ENCODE assay signal across 21 mouse cellular contexts in the genomic region with DNA sequence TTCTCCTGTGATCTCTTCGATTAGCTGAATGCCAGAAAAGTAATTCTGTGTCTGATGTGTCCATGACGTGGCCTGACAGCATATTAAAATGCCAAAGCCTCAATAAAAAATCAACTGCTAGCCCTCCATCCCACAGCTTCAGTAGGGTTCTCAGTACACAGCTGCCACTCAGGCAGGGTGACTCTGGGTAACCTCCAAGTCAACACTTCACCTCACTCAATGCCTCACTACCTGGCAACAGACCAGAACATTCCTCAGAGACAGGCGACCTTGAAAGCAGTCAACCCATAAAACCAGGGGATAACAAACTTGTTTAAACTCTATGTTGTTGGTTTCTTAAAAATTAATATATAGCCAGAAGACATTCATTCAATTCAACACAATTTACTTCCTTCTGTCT. TPM values are rescaled to one million over a fixed set of nuclear protein-coding genes. Genes with fewer than 3 reads are reported as not detected.
DNase-seq lines count a peak whose midpoint lies in the region; ATAC-seq and TF ChIP-seq lines count a peak whose summit lies in the region.
"Had no signal": no experiment of that assay in that cellular context is flagged by ENCODE, and none has a peak within 500 bp of the region (broad histone marks: within the 10 kb centered on the region; RNA-seq: fewer than 3 reads in every experiment).

No protein-coding gene starts in this region.

- H3K4me3 ChIP-seq in heart, embryonic 15.5 days: no peak overlapping the region
- H3K4me3 ChIP-seq in heart, embryonic 11.5 days (ENCODE audit: low read depth, low read length): no peak overlapping the region
- H3K4me3 ChIP-seq in C2C12 (ENCODE audit: insufficient read depth, poor library complexity, severe bottlenecking): no peak overlapping the region
- H3K4me3 ChIP-seq in kidney, embryonic 14.5 days (ENCODE audit: low read length): no peak overlapping the region
- H3K4me3 ChIP-seq in embryonic facial prominence, embryonic 10.5 days: no peak overlapping the region
- H3K4me3 ChIP-seq: embryonic facial prominence, embryonic 13.5 days; forebrain, embryonic 12.5 days; hindbrain, embryonic 12.5 days; limb, embryonic 15.5 days; lung, embryonic 15.5 days had no signal

- H3ac ChIP-seq in C2C12 (ENCODE audit: control insufficient read depth, insufficient read length, low read depth): no peak overlapping the region

- peak; percentile 40 for DNase-seq in 3T3-L1 (ENCODE audit: low read depth, low spot score)
- DNase-seq in layer of hippocampus, adult 9-10 months (ENCODE audit: low spot score): no peak
- DNase-seq in embryonic facial prominence, embryonic 10.5 days (ENCODE audit: low spot score): no peak
- no peak for DNase-seq in right cerebral cortex, adult 18-20 months
- DNase-seq: cerebellum, adult 18-20 months; gastrocnemius, postnatal 25 days; right cerebral cortex, postnatal 14 days; thymus, postnatal 36 days had no signal

- no peak overlapping the region for H3K9ac ChIP-seq in heart, embryonic 15.5 days
- no peak overlapping the region for H3K9ac ChIP-seq in heart, embryonic 11.5 days (ENCODE audit: low read depth, low read length)
- no peak overlapping the region for H3K9ac ChIP-seq in kidney, embryonic 14.5 days (ENCODE audit: low read depth, low read length)
- H3K9ac ChIP-seq: embryonic facial prominence, embryonic 13.5 days; forebrain, embryonic 12.5 days; hindbrain, embryonic 12.5 days; limb, embryonic 15.5 days; lung, embryonic 15.5 days had no signal

- H3K79me3 ChIP-seq in C2C12 (ENCODE audit: low read depth): no peaks in the 10 kb centered on the region

- 0 out of 2 replicates have a peak overlapping the region, but pooled peaks have one; percentile 6 for H3K27ac ChIP-seq in heart, embryonic 15.5 days
- no peak overlapping the region for H3K27ac ChIP-seq in heart, embryonic 11.5 days (ENCODE audit: low read depth, low read length)
- H3K27ac ChIP-seq in kidney, embryonic 14.5 days (ENCODE audit: low read depth, low read length): no peak overlapping the region
- H3K27ac ChIP-seq in embryonic facial prominence, embryonic 10.5 days (replicated peaks): no peak overlapping the region
- H3K27ac ChIP-seq: embryonic facial prominence, embryonic 13.5 days; forebrain, embryonic 12.5 days; hindbrain, embryonic 12.5 days; limb, embryonic 15.5 days; lung, embryonic 15.5 days had no signal

- ATAC-seq in heart, embryonic 15.5 days (replicated peaks; ENCODE audit: insufficient number of reproducible peaks, insufficient read depth, low FRiP score, low read depth): peak; percentile 67; the same call in 1 of the 2 replicates
- ATAC-seq in heart, embryonic 11.5 days (replicated peaks; ENCODE audit: insufficient number of reproducible peaks, low FRiP score, low TSS enrichment): no peak
- peak; percentile 72; the same call in 1 of the 2 replicates for ATAC-seq in kidney, embryonic 14.5 days (ENCODE audit: low FRiP score, low TSS enrichment)

- 36% methylated on average over 3 of the region's 3 CpGs for WGBS in heart, embryonic 15.5 days
- 59% methylated on average over 3 of the region's 3 CpGs for WGBS in heart, embryonic 11.5 days (ENCODE audit: insufficient replicate concordance)
- WGBS in kidney, embryonic 14.5 days: 41% methylated on average over 3 of the region's 3 CpGs
- WGBS in embryonic facial prominence, embryonic 10.5 days: 76% methylated on average over 3 of the region's 3 CpGs

- no peaks in the 10 kb centered on the region for H3K27me3 ChIP-seq in heart, embryonic 15.5 days
- no peaks in the 10 kb centered on the region for H3K27me3 ChIP-seq in heart, embryonic 11.5 days (ENCODE audit: control insufficient read depth, insufficient read depth, low read length)
- no peaks in the 10 kb centered on the region for H3K27me3 ChIP-seq in C2C12 (ENCODE audit: control insufficient read depth, insufficient read depth, insufficient read length)
- H3K27me3 ChIP-seq in kidney, embryonic 14.5 days (ENCODE audit: control insufficient read depth, insufficient read depth, low read length): no peaks in the 10 kb centered on the region
- no peaks in the 10 kb centered on the region for H3K27me3 ChIP-seq in embryonic facial prominence, embryonic 10.5 days (replicated peaks; ENCODE audit: low read depth, poor library complexity, severe bottlenecking)
- H3K27me3 ChIP-seq: CH12.LX; embryonic facial prominence, embryonic 13.5 days; forebrain, embryonic 12.5 days; hindbrain, embryonic 12.5 days; limb, embryonic 15.5 days; lung, embryonic 15.5 days had no signal

- H3K9me3 ChIP-seq in heart, embryonic 15.5 days (replicated peaks): no peaks in the 10 kb centered on the region
- no peaks in the 10 kb centered on the region for H3K9me3 ChIP-seq in heart, embryonic 11.5 days (replicated peaks; ENCODE audit: control insufficient read depth, low read length)
- H3K9me3 ChIP-seq in kidney, embryonic 14.5 days (ENCODE audit: control insufficient read depth, low read length): no peaks in the 10 kb centered on the region
- no peaks in the 10 kb centered on the region for H3K9me3 ChIP-seq in embryonic facial prominence, embryonic 10.5 days
- H3K9me3 ChIP-seq: embryonic facial prominence, embryonic 13.5 days; forebrain, embryonic 12.5 days; hindbrain, embryonic 12.5 days; limb, embryonic 15.5 days; lung, embryonic 15.5 days had no signal

- H3K36me3 ChIP-seq in heart, embryonic 15.5 days: no peaks in the 10 kb centered on the region
- H3K36me3 ChIP-seq in heart, embryonic 11.5 days (ENCODE audit: control insufficient read depth, insufficient read depth, low read length): no peaks in the 10 kb centered on the region
- H3K36me3 ChIP-seq in C2C12 (ENCODE audit: control insufficient read depth, insufficient read depth): no peaks in the 10 kb centered on the region
- no peaks in the 10 kb centered on the region for H3K36me3 ChIP-seq in kidney, embryonic 14.5 days (ENCODE audit: control insufficient read depth, insufficient read depth, low read length)
- no peaks in the 10 kb centered on the region for H3K36me3 ChIP-seq in embryonic facial prominence, embryonic 10.5 days (replicated peaks)
- H3K36me3 ChIP-seq: embryonic facial prominence, embryonic 13.5 days; forebrain, embryonic 12.5 days; hindbrain, embryonic 12.5 days; limb, embryonic 15.5 days; lung, embryonic 15.5 days had no signal

- no peak for TF ChIP-seq CTCF in C2C12 (IDR thresholded peaks at IDR 0.05; ENCODE audit: control insufficient read depth, insufficient read depth, insufficient read length)

- no peaks in the 10 kb centered on the region for H3K79me2 ChIP-seq in C2C12 (ENCODE audit: control insufficient read depth, insufficient read depth)

- H3K4me1 ChIP-seq in heart, embryonic 15.5 days (replicated peaks): no peaks in the 10 kb centered on the region
- no peaks in the 10 kb centered on the region for H3K4me1 ChIP-seq in heart, embryonic 11.5 days (ENCODE audit: control insufficient read depth, insufficient read depth, low read length)
- no peaks in the 10 kb centered on the region for H3K4me1 ChIP-seq in kidney, embryonic 14.5 days (ENCODE audit: control insufficient read depth, insufficient read depth, low read length)
- no peaks in the 10 kb centered on the region for H3K4me1 ChIP-seq in embryonic facial prominence, embryonic 10.5 days
- H3K4me1 ChIP-seq: embryonic facial prominence, embryonic 13.5 days; forebrain, embryonic 12.5 days; hindbrain, embryonic 12.5 days; limb, embryonic 15.5 days; lung, embryonic 15.5 days had no signal

- H3K4me2 ChIP-seq in heart, embryonic 15.5 days: no peak overlapping the region
- no peak overlapping the region for H3K4me2 ChIP-seq in heart, embryonic 11.5 days
- H3K4me2 ChIP-seq in kidney, embryonic 14.5 days (replicated peaks; ENCODE audit: low read depth, low read length): no peak overlapping the region
- H3K4me2 ChIP-seq: embryonic facial prominence, embryonic 13.5 days; forebrain, embryonic 12.5 days; hindbrain, embryonic 12.5 days; limb, embryonic 15.5 days; lung, embryonic 15.5 days; midbrain, embryonic 11.5 days had no signal

TF ChIP-seq in C2C12, 6 proteins besides CTCF, POLR2A, EP300 and RAD21:
- TF ChIP-seq FOSL1 (IDR thresholded peaks at IDR 0.05; ENCODE audit: insufficient read depth, low read length, poor library complexity, severe bottlenecking) (no peak), MYOG (IDR thresholded peaks at IDR 0.05; ENCODE audit: control insufficient read depth, extremely low read depth, insufficient read length) (no peak), CEBPB (IDR thresholded peaks at IDR 0.05; ENCODE audit: low read depth) (no peak), USF1 (IDR thresholded peaks at IDR 0.05; ENCODE audit: low read depth) (no peak), MYOD1 (IDR thresholded peaks at IDR 0.05; ENCODE audit: control insufficient read depth, insufficient read length, low read depth) (peak; percentile 44), MAX (IDR thresholded peaks at IDR 0.05) (no peak)

RNA-seq across cellular contexts. Expression of gene Gm10283, which starts 10.5 kb away (rescaled TPM):
- not detected in 2 replicates for polyA plus RNA-seq in heart, embryonic 15.5 days (2015; fragmentation: Nextera tagmentation; extraction: Ambion mirVana)
- not detected in 2 replicates for polyA plus RNA-seq in heart, embryonic 11.5 days (2014; fragmentation: Nextera tagmentation; extraction: Ambion mirVana)
- polyA plus RNA-seq in C2C12 (2012; fragmentation: generic; extraction: Trizol): not detected
- not detected in 2 replicates for polyA plus RNA-seq in kidney, embryonic 14.5 days (2014; fragmentation: Nextera tagmentation; extraction: Ambion mirVana)
- polyA plus RNA-seq in embryonic facial prominence, embryonic 10.5 days (2016; fragmentation: Nextera tagmentation; extraction: Ambion mirVana): not detected in 2 replicates
- polyA plus RNA-seq: embryonic facial prominence, embryonic 13.5 days; forebrain, embryonic 12.5 days; hindbrain, embryonic 12.5 days; intestine, embryonic 14.5 days; limb, embryonic 15.5 days; lung, embryonic 15.5 days; midbrain, embryonic 11.5 days; testis, adult 2 months had no signal

RNA-seq across cellular contexts. Expression of gene Aadat, which starts 13.3 kb away (rescaled TPM):
- polyA plus RNA-seq in heart, embryonic 15.5 days (2015; fragmentation: Nextera tagmentation; extraction: Ambion mirVana): 0.19 TPM in 1 of 2 replicates, not detected in the other
- polyA plus RNA-seq in heart, embryonic 11.5 days (2014; fragmentation: Nextera tagmentation; extraction: Ambion mirVana): 0.39 and 0.50 TPM in 2 replicates
- 0.14 TPM for polyA plus RNA-seq in C2C12 (2012; fragmentation: generic; extraction: Trizol)
- polyA plus RNA-seq in kidney, embryonic 14.5 days (2014; fragmentation: Nextera tagmentation; extraction: Ambion mirVana): 7.0 and 13.7 TPM in 2 replicates
- polyA plus RNA-seq in embryonic facial prominence, embryonic 10.5 days (2016; fragmentation: Nextera tagmentation; extraction: Ambion mirVana): 0.80 and 1.3 TPM in 2 replicates
